In genomic region chr13:100774704-100775103, GRCm38 (mm10) we compare ENCODE assay signal across 8 mouse cellular contexts. TPM values are rescaled to one million over a fixed set of nuclear protein-coding genes. Genes with fewer than 3 reads are reported as not detected.
A peak's percentile ranks its signal among the peaks of the same experiment; 100 is the strongest.
DNase-seq lines count a peak whose midpoint lies in the region; ATAC-seq and TF ChIP-seq lines count a peak whose summit lies in the region.

No protein-coding gene starts in this region.

- no peaks in the 10 kb centered on the region for H3K27me3 ChIP-seq in heart, embryonic 15.5 days
- H3K27me3 ChIP-seq in G1E (ENCODE audit: insufficient read depth, low read length), result no peaks in the 10 kb centered on the region
- no peaks in the 10 kb centered on the region for H3K27me3 ChIP-seq in hindbrain, embryonic 14.5 days (ENCODE audit: control insufficient read depth, insufficient read depth, low read length)
- no peaks in the 10 kb centered on the region for H3K27me3 ChIP-seq in midbrain, embryonic 12.5 days

- H3K4me1 ChIP-seq in heart, embryonic 15.5 days (replicated peaks), result peaks cover 16% of the 10 kb centered on the region
- peaks cover 59% of the 10 kb centered on the region for H3K4me1 ChIP-seq in G1E (ENCODE audit: insufficient read depth, low read depth, low read length)
- peaks cover 6% of the 10 kb centered on the region; the same call in 1 of the 2 replicates for H3K4me1 ChIP-seq in hindbrain, embryonic 14.5 days (replicated peaks; ENCODE audit: control insufficient read depth, insufficient read depth, low read length)
- H3K4me1 ChIP-seq in midbrain, embryonic 12.5 days, result peaks cover 20% of the 10 kb centered on the region

- peak overlapping the region; percentile 83 for H3K4me3 ChIP-seq in heart, embryonic 15.5 days
- H3K4me3 ChIP-seq in G1E (ENCODE audit: low read depth, low read length), result peak overlapping the region; percentile 86
- H3K4me3 ChIP-seq in hindbrain, embryonic 14.5 days (replicated peaks; ENCODE audit: low read length), result peak overlapping the region; percentile 64
- H3K4me3 ChIP-seq in midbrain, embryonic 12.5 days, result peak overlapping the region; percentile 79

- no peak for ATAC-seq in heart, embryonic 15.5 days (replicated peaks; ENCODE audit: insufficient number of reproducible peaks, insufficient read depth, low FRiP score, low read depth)
- no peak for ATAC-seq in G1E (ENCODE audit: extremely low read depth, insufficient number of reproducible peaks, low FRiP score, poor library complexity, severe bottlenecking)
- no peak for ATAC-seq in hindbrain, embryonic 14.5 days (ENCODE audit: low FRiP score)
- no peak for ATAC-seq in midbrain, embryonic 12.5 days (ENCODE audit: low FRiP score, low read depth)

- H3K4me2 ChIP-seq in heart, embryonic 15.5 days, result peak overlapping the region; percentile 82
- H3K4me2 ChIP-seq in hindbrain, embryonic 14.5 days (replicated peaks), result peak overlapping the region; percentile 94
- H3K4me2 ChIP-seq in midbrain, embryonic 12.5 days (replicated peaks), result peak overlapping the region; percentile 86

- TF ChIP-seq CTCF in G1E (IDR thresholded peaks at IDR 0.05; ENCODE audit: low read depth, low read length), result no peak

- 0 out of 2 replicates have a peak overlapping the region, but pooled peaks have one; percentile 65 for H3K9ac ChIP-seq in heart, embryonic 15.5 days
- H3K9ac ChIP-seq in hindbrain, embryonic 14.5 days, result 0 out of 2 replicates have a peak overlapping the region, but pooled peaks have one; percentile 52
- peak overlapping the region; percentile 75; the same call in 1 of the 2 replicates for H3K9ac ChIP-seq in midbrain, embryonic 12.5 days (replicated peaks)

- no peaks in the 10 kb centered on the region for H3K9me3 ChIP-seq in heart, embryonic 15.5 days (replicated peaks)
- 0 out of 2 replicates have a peak, but pooled peaks cover 3% of the 10 kb centered on the region for H3K9me3 ChIP-seq in G1E (replicated peaks)
- no peaks in the 10 kb centered on the region for H3K9me3 ChIP-seq in hindbrain, embryonic 14.5 days (ENCODE audit: control insufficient read depth, low read length)
- no peaks in the 10 kb centered on the region for H3K9me3 ChIP-seq in midbrain, embryonic 12.5 days

- H3K27ac ChIP-seq in heart, embryonic 15.5 days, result no peak overlapping the region
- no peak overlapping the region for H3K27ac ChIP-seq in hindbrain, embryonic 14.5 days
- no peak overlapping the region for H3K27ac ChIP-seq in midbrain, embryonic 12.5 days (replicated peaks)

- H3K36me3 ChIP-seq in heart, embryonic 15.5 days, result peaks cover 16% of the 10 kb centered on the region; the same call in 1 of the 2 replicates
- H3K36me3 ChIP-seq in G1E (replicated peaks), result peaks cover 59% of the 10 kb centered on the region
- no peaks in the 10 kb centered on the region for H3K36me3 ChIP-seq in hindbrain, embryonic 14.5 days (replicated peaks; ENCODE audit: control insufficient read depth, insufficient read depth)
- H3K36me3 ChIP-seq in midbrain, embryonic 12.5 days, result peaks cover 31% of the 10 kb centered on the region

- DNase-seq in heart, postnatal 4 days, result no peak
- no peak for DNase-seq in G1E (ENCODE audit: low spot score)
- no peak for DNase-seq in hindbrain, embryonic 14.5 days (ENCODE audit: low spot score)
- no peak for DNase-seq in left cerebral cortex, adult 11 months (ENCODE audit: low spot score)
- no peak for DNase-seq in adrenal gland, adult (ENCODE audit: inconsistent age in 2 of 2, low spot score in 1 of 2)
- DNase-seq in kidney, postnatal 10 days, result no peak

RNA-seq across cellular contexts. Expression of gene Cenph, which starts 1.0 kb away (rescaled TPM):
- polyA plus RNA-seq in heart, embryonic 15.5 days (2015; fragmentation: Nextera tagmentation; extraction: Ambion mirVana), result 14.0 and 15.6 TPM in 2 replicates
- total RNA-seq in heart, postnatal 4 days (2021), result 1 to 10 TPM; 8.7 to 9.3 TPM
- total RNA-seq in G1E (2014; fragmentation: Nextera tagmentation) (72.2 and 79.8 TPM in 2 replicates), G1E (2017) (82.8 and 98.3 TPM in 2 replicates)
- 45.1 and 53.4 TPM in 2 replicates for polyA plus RNA-seq in G1E (2012)
- polyA plus RNA-seq in hindbrain, embryonic 14.5 days (2014; fragmentation: Nextera tagmentation; extraction: Ambion mirVana), result 6.7 and 6.9 TPM in 2 replicates
- polyA plus RNA-seq in midbrain, embryonic 12.5 days (2016; fragmentation: Nextera tagmentation; extraction: Ambion mirVana), result 34.0 and 35.0 TPM in 2 replicates

RNA-seq across cellular contexts. Expression of gene Ccnb1, which starts 11.7 kb away (rescaled TPM):
- 159 and 183 TPM in 2 replicates for polyA plus RNA-seq in heart, embryonic 15.5 days (2015; fragmentation: Nextera tagmentation; extraction: Ambion mirVana)
- total RNA-seq in heart, postnatal 4 days (2021), result 10 to 100 TPM; 77.4 to 91.6 TPM
- total RNA-seq in G1E (2014; fragmentation: Nextera tagmentation) (275 and 281 TPM in 2 replicates), G1E (2017) (312 and 341 TPM in 2 replicates)
- 6.0 and 7.1 TPM in 2 replicates for polyA plus RNA-seq in G1E (2012)
- 40.7 and 51.4 TPM in 2 replicates for polyA plus RNA-seq in hindbrain, embryonic 14.5 days (2014; fragmentation: Nextera tagmentation; extraction: Ambion mirVana)
- polyA plus RNA-seq in midbrain, embryonic 12.5 days (2016; fragmentation: Nextera tagmentation; extraction: Ambion mirVana), result 278 and 279 TPM in 2 replicates

RNA-seq across cellular contexts. Expression of gene Mrps36, which starts 30.2 kb away (rescaled TPM):
- polyA plus RNA-seq in heart, embryonic 15.5 days (2015; fragmentation: Nextera tagmentation; extraction: Ambion mirVana), result 211 and 283 TPM in 2 replicates
- 100 to 1,000 TPM; 140 to 151 TPM for total RNA-seq in heart, postnatal 4 days (2021)
- 95.1 and 106 TPM in 2 replicates for total RNA-seq in G1E (2014; fragmentation: Nextera tagmentation)
- total RNA-seq in G1E (2017), result 210 and 276 TPM in 2 replicates
- 238 and 317 TPM in 2 replicates for polyA plus RNA-seq in G1E (2012)
- 154 and 169 TPM in 2 replicates for polyA plus RNA-seq in hindbrain, embryonic 14.5 days (2014; fragmentation: Nextera tagmentation; extraction: Ambion mirVana)
- 125 and 135 TPM in 2 replicates for polyA plus RNA-seq in midbrain, embryonic 12.5 days (2016; fragmentation: Nextera tagmentation; extraction: Ambion mirVana)

RNA-seq across cellular contexts. Expression of gene Cdk7, which starts 44.0 kb away (rescaled TPM):
- 61.8 and 65.4 TPM in 2 replicates for polyA plus RNA-seq in heart, embryonic 15.5 days (2015; fragmentation: Nextera tagmentation; extraction: Ambion mirVana)
- total RNA-seq in heart, postnatal 4 days (2021), result 10 to 100 TPM; 38.0 to 39.1 TPM
- total RNA-seq in G1E (2014; fragmentation: Nextera tagmentation) (65.8 and 66.2 TPM in 2 replicates), G1E (2017) (106 and 107 TPM in 2 replicates)
- 11.3 and 28.8 TPM in 2 replicates for polyA plus RNA-seq in G1E (2012)
- polyA plus RNA-seq in hindbrain, embryonic 14.5 days (2014; fragmentation: Nextera tagmentation; extraction: Ambion mirVana), result 37.6 and 42.3 TPM in 2 replicates
- polyA plus RNA-seq in midbrain, embryonic 12.5 days (2016; fragmentation: Nextera tagmentation; extraction: Ambion mirVana), result 63.2 and 67.5 TPM in 2 replicates

RNA-seq across cellular contexts. Expression of gene Slc30a5, which starts 58.5 kb away (rescaled TPM):
- 31.4 and 39.7 TPM in 2 replicates for polyA plus RNA-seq in heart, embryonic 15.5 days (2015; fragmentation: Nextera tagmentation; extraction: Ambion mirVana)
- total RNA-seq in heart, postnatal 4 days (2021), result 10 to 100 TPM; 32.6 to 33.5 TPM
- 72.5 and 82.3 TPM in 2 replicates for total RNA-seq in G1E (2014; fragmentation: Nextera tagmentation)
- total RNA-seq in G1E (2017), result 86.3 and 91.1 TPM in 2 replicates
- 7.5 and 10.0 TPM in 2 replicates for polyA plus RNA-seq in G1E (2012)
- polyA plus RNA-seq in hindbrain, embryonic 14.5 days (2014; fragmentation: Nextera tagmentation; extraction: Ambion mirVana), result 41.8 and 44.5 TPM in 2 replicates
- 40.9 and 43.2 TPM in 2 replicates for polyA plus RNA-seq in midbrain, embryonic 12.5 days (2016; fragmentation: Nextera tagmentation; extraction: Ambion mirVana)
